Mouse (Mus musculus) spleen, adult 12 weeks (tissue): Measurements from ENCODE around the gene Fzd4.

Source experiments
- DNase-seq: peaks from one replicate; pipeline ENCODE4 v3.0.0; 2022; ENCODE audit warnings: low spot score

Gene Fzd4

GRCm38 (mm10) chr7:89404081-89404733, at the start of gene Fzd4, which contains the start of gene Tmem135:
Gene Fzd4, plus strand, starts transcription at chr7:89404355.
Gene Tmem135, minus strand, starts transcription at chr7:89404222.
- peak; percentile 49 for DNase-seq

- no peak for DNase-seq
Measured at GRCm38 (mm10) chr7:89355519-89356255, 48.5 kb upstream of the Fzd4 start.

- no peak for DNase-seq
Measured at GRCm38 (mm10) chr7:89356307-89356706, 47.8 kb upstream of the Fzd4 start.

- DNase-seq = no peak
Measured at GRCm38 (mm10) chr7:89363975-89364374, 40.2 kb upstream of the Fzd4 start.

GRCm38 (mm10) chr7:89365135-89365880, 38.8 kb upstream of the Fzd4 start:
- no peak for DNase-seq

- DNase-seq = no peak
Measured at GRCm38 (mm10) chr7:89367643-89368042, 36.5 kb upstream of the Fzd4 start.

GRCm38 (mm10) chr7:89370086-89370485, 34.1 kb upstream of the Fzd4 start:
- DNase-seq = no peak

- no peak for DNase-seq
Measured at GRCm38 (mm10) chr7:89370917-89371316, 33.2 kb upstream of the Fzd4 start.

- no peak for DNase-seq
Measured at GRCm38 (mm10) chr7:89371623-89372295, 32.4 kb upstream of the Fzd4 start.

- DNase-seq = no peak
Measured at GRCm38 (mm10) chr7:89380935-89381705, 23.0 kb upstream of the Fzd4 start.

- no peak for DNase-seq
Measured at GRCm38 (mm10) chr7:89382892-89383291, 21.3 kb upstream of the Fzd4 start.

- DNase-seq = no peak
Measured at GRCm38 (mm10) chr7:89388981-89389380, 15.2 kb upstream of the Fzd4 start.

- DNase-seq = no peak
Measured at GRCm38 (mm10) chr7:89390660-89391059, 13.5 kb upstream of the Fzd4 start.

GRCm38 (mm10) chr7:89391281-89391680, 12.9 kb upstream of the Fzd4 start:
- DNase-seq = no peak

- no peak for DNase-seq
Measured at GRCm38 (mm10) chr7:89391831-89392230, 12.3 kb upstream of the Fzd4 start.

GRCm38 (mm10) chr7:89392388-89392787, 11.8 kb upstream of the Fzd4 start:
- DNase-seq = no peak

GRCm38 (mm10) chr7:89392825-89393224, 11.3 kb upstream of the Fzd4 start:
- no peak for DNase-seq

- no peak for DNase-seq
Measured at GRCm38 (mm10) chr7:89395399-89395798, 8.8 kb upstream of the Fzd4 start.

- no peak for DNase-seq
Measured at GRCm38 (mm10) chr7:89396386-89396785, 7.8 kb upstream of the Fzd4 start.

- no peak for DNase-seq
Measured at GRCm38 (mm10) chr7:89397837-89398534, 6.2 kb upstream of the Fzd4 start.

GRCm38 (mm10) chr7:89400721-89401120, 3.4 kb upstream of the Fzd4 start:
- no peak for DNase-seq
